Comparison of ENCODE assay signal across 28 mouse cellular contexts in genomic region chr15:83977108-83977507, GRCm38 (mm10).
DNase-seq lines count a peak whose midpoint lies in the region; ATAC-seq lines count a peak whose summit lies in the region.
"Had no signal": no experiment of that assay in that cellular context is flagged by ENCODE, and none has a peak within 500 bp of the region (broad histone marks: within the 10 kb centered on the region; RNA-seq: fewer than 3 reads in every experiment).

No protein-coding gene starts in this region.

- no peak overlapping the region for H3K27ac ChIP-seq in kidney, embryonic 15.5 days
- H3K27ac ChIP-seq in lung, embryonic 16.5 days (ENCODE audit: low read length): no peak overlapping the region
- no peak overlapping the region for H3K27ac ChIP-seq in midbrain, embryonic 14.5 days (replicated peaks; ENCODE audit: low read depth, low read length)
- H3K27ac ChIP-seq: embryonic facial prominence, embryonic 10.5 days; embryonic facial prominence, embryonic 15.5 days; forebrain, embryonic 13.5 days; heart, embryonic 10.5 days; heart, embryonic 15.5 days; intestine, embryonic 15.5 days; liver, embryonic 15.5 days; midbrain, embryonic 10.5 days had no signal

- H3K27me3 ChIP-seq in kidney, embryonic 15.5 days: 0 out of 2 replicates have a peak, but pooled peaks cover 3% of the 10 kb centered on the region
- H3K27me3 ChIP-seq in lung, embryonic 16.5 days (ENCODE audit: control insufficient read depth, insufficient read depth, low read depth, low read length): no peaks in the 10 kb centered on the region
- no peaks in the 10 kb centered on the region for H3K27me3 ChIP-seq in midbrain, embryonic 14.5 days (ENCODE audit: control insufficient read depth, insufficient read depth, low read length)
- H3K27me3 ChIP-seq: embryonic facial prominence, embryonic 15.5 days; forebrain, embryonic 13.5 days; intestine, embryonic 15.5 days; liver, embryonic 15.5 days had no signal

- 10% methylated on average over 5 of the region's 5 CpGs for WGBS in kidney, embryonic 15.5 days
- WGBS in lung, embryonic 16.5 days: 16% methylated on average over 5 of the region's 5 CpGs
- 48% methylated on average over 5 of the region's 5 CpGs for WGBS in midbrain, embryonic 14.5 days

- H3K9me3 ChIP-seq in kidney, embryonic 15.5 days (replicated peaks): no peaks in the 10 kb centered on the region
- no peaks in the 10 kb centered on the region for H3K9me3 ChIP-seq in lung, embryonic 16.5 days (ENCODE audit: control insufficient read depth, low read length)
- no peaks in the 10 kb centered on the region for H3K9me3 ChIP-seq in midbrain, embryonic 14.5 days (ENCODE audit: control insufficient read depth, low read length)
- H3K9me3 ChIP-seq: embryonic facial prominence, embryonic 10.5 days; embryonic facial prominence, embryonic 15.5 days; forebrain, embryonic 13.5 days; heart, embryonic 10.5 days; heart, embryonic 15.5 days; intestine, embryonic 15.5 days; liver, embryonic 15.5 days; midbrain, embryonic 10.5 days had no signal

- H3K4me3 ChIP-seq in kidney, embryonic 15.5 days (replicated peaks): no peak overlapping the region
- no peak overlapping the region for H3K4me3 ChIP-seq in lung, embryonic 16.5 days (ENCODE audit: low read length)
- no peak overlapping the region for H3K4me3 ChIP-seq in midbrain, embryonic 14.5 days (replicated peaks; ENCODE audit: low read depth, low read length)
- H3K4me3 ChIP-seq: embryonic facial prominence, embryonic 10.5 days; embryonic facial prominence, embryonic 15.5 days; forebrain, embryonic 13.5 days; heart, embryonic 10.5 days; heart, embryonic 15.5 days; intestine, embryonic 15.5 days; liver, embryonic 15.5 days; midbrain, embryonic 10.5 days had no signal

- H3K9ac ChIP-seq in kidney, embryonic 15.5 days: no peak overlapping the region
- no peak overlapping the region for H3K9ac ChIP-seq in lung, embryonic 16.5 days (ENCODE audit: low read length)
- no peak overlapping the region for H3K9ac ChIP-seq in midbrain, embryonic 14.5 days (replicated peaks; ENCODE audit: low read length)
- H3K9ac ChIP-seq: embryonic facial prominence, embryonic 15.5 days; forebrain, embryonic 13.5 days; heart, embryonic 15.5 days; intestine, embryonic 15.5 days; liver, embryonic 15.5 days had no signal

- no peak overlapping the region for H3K4me2 ChIP-seq in kidney, embryonic 15.5 days
- no peak overlapping the region for H3K4me2 ChIP-seq in lung, embryonic 16.5 days (ENCODE audit: low read depth, low read length)
- H3K4me2 ChIP-seq in midbrain, embryonic 14.5 days (ENCODE audit: low read length): no peak overlapping the region
- H3K4me2 ChIP-seq: embryonic facial prominence, embryonic 15.5 days; forebrain, embryonic 13.5 days; heart, embryonic 15.5 days; intestine, embryonic 15.5 days; liver, embryonic 15.5 days had no signal

- ATAC-seq in kidney, embryonic 15.5 days (replicated peaks; ENCODE audit: low FRiP score): no peak
- peak; percentile 80 for ATAC-seq in lung, embryonic 16.5 days (ENCODE audit: low read depth)
- ATAC-seq in midbrain, embryonic 14.5 days (ENCODE audit: low FRiP score, low TSS enrichment): no peak
- ATAC-seq: CD4-positive, CD25-positive, alpha-beta regulatory T cell, adult 4 months; forebrain, embryonic 13.5 days; hindbrain, embryonic 16.5 days; intestine, embryonic 15.5 days; midbrain, embryonic 16.5 days had no signal

- DNase-seq in kidney, adult 9 months: peak; percentile 38
- DNase-seq in lung, postnatal 14 days: no peak
- DNase-seq in forelimb bud, embryonic 11.5 days (ENCODE audit: low read depth, low spot score): peak; percentile 80
- DNase-seq in lung, postnatal 36 days: peak; percentile 27
- DNase-seq in midbrain, embryonic 14.5 days: no peak
- DNase-seq: adrenal gland, postnatal 10 days; cerebellum, adult 8-10 months; cerebellum, postnatal 36 days; gastrocnemius, postnatal 14 days; kidney, postnatal 4 days; layer of hippocampus, postnatal 36 days; left cerebral cortex, postnatal 4 days; spleen, adult 18-20 months; thymus, adult 18-20 months; thymus, postnatal 25 days had no signal

- peaks cover 8% of the 10 kb centered on the region; the same call in 1 of the 2 replicates for H3K4me1 ChIP-seq in kidney, embryonic 15.5 days
- no peaks in the 10 kb centered on the region for H3K4me1 ChIP-seq in lung, embryonic 16.5 days (replicated peaks; ENCODE audit: control insufficient read depth, insufficient read depth, low read length)
- no peaks in the 10 kb centered on the region for H3K4me1 ChIP-seq in midbrain, embryonic 14.5 days (ENCODE audit: control insufficient read depth, insufficient read depth, low read length)
- H3K4me1 ChIP-seq: embryonic facial prominence, embryonic 15.5 days; forebrain, embryonic 13.5 days; heart, embryonic 15.5 days; intestine, embryonic 15.5 days; liver, embryonic 15.5 days had no signal

- no peaks in the 10 kb centered on the region for H3K36me3 ChIP-seq in kidney, embryonic 15.5 days
- no peaks in the 10 kb centered on the region for H3K36me3 ChIP-seq in lung, embryonic 16.5 days (ENCODE audit: control insufficient read depth, insufficient read depth, low read length)
- no peaks in the 10 kb centered on the region for H3K36me3 ChIP-seq in midbrain, embryonic 14.5 days (ENCODE audit: control insufficient read depth, insufficient read depth, low read length)
- H3K36me3 ChIP-seq: embryonic facial prominence, embryonic 10.5 days; embryonic facial prominence, embryonic 15.5 days; heart, embryonic 10.5 days; heart, embryonic 15.5 days; intestine, embryonic 15.5 days; liver, embryonic 15.5 days; midbrain, embryonic 10.5 days had no signal

Comparison
In these comparisons a context has a peak if more than half of its experiments do, and no peak if none do; other contexts are left out.
1. DNase-seq: peak in kidney, adult 9 months (single experiment), forelimb bud, embryonic 11.5 days (single experiment) and lung, postnatal 36 days (single experiment); none in lung, postnatal 14 days (single experiment) and midbrain, embryonic 14.5 days (single experiment).